Mouse (Mus musculus): Measurements from ENCODE around the gene Fam189b. TPM values are rescaled to one million over a fixed set of nuclear protein-coding genes. Genes with fewer than 3 reads are reported as not detected.

The Fam189b gene
- total RNA-seq, 1 experiment: 9.3 TPM

DNA sequence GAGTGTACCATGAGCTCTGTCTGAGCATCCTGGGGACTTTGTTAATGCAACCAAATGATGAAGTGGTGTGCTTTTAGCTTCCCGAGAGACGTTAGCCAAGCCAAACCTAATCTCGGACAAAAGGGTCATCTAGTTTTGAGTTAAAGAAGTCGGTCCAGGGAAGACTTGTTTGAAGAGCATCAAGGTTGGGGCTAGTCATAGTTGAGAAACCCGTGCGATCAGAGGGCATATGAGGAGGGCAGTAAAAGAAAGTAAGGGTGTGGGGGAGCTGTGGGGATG, 4.9 kb upstream of the Fam189b start:
- peak overlapping the region; percentile 77 to 95 for H3K4me3 ChIP-seq (ENCODE audit: insufficient read depth in 1 of 2, low read depth in 1 of 2, low read length in 2 of 2, poor library complexity in 1 of 2, severe bottlenecking in 1 of 2)
- peaks cover 4% of the 10 kb centered on the region in 2 experiments; a peak in 3 of 4 replicates for H3K4me1 ChIP-seq (ENCODE audit: control insufficient read depth in 2 of 2, insufficient read depth in 2 of 2, low read length in 2 of 2, poor library complexity in 1 of 2)
- peaks cover 51% of the 10 kb centered on the region for H3K36me3 ChIP-seq (ENCODE audit: control insufficient read depth, insufficient read depth, low read length, poor library complexity, severe bottlenecking)
- H3K9me3 ChIP-seq (ENCODE audit: control insufficient read depth, insufficient read depth, low read depth, low read length): no peaks in the 10 kb centered on the region
- TF ChIP-seq ZNF384 (IDR thresholded peaks at IDR 0.05; ENCODE audit: low read depth, low read length) (no peak), CHD2 (IDR thresholded peaks at IDR 0.05; ENCODE audit: low read depth, low read length) (no peak), MAFK (IDR thresholded peaks at IDR 0.05; ENCODE audit: insufficient read depth, low read depth, low read length) (no peak), HCFC1 (IDR thresholded peaks at IDR 0.05; ENCODE audit: borderline replicate concordance, insufficient read depth, low read length) (no peak), ZC3H11A (IDR thresholded peaks at IDR 0.05; ENCODE audit: borderline replicate concordance, low read depth, low read length) (no peak)
- in situ Hi-C loops (cut with MboI; ENCODE audit: low sequenced_read_pairs in 2 of 2, unreplicated experiment in 2 of 2): no loop called here
- no peak for DNase-seq (ENCODE audit: low read depth, low spot score)
- peak overlapping the region; percentile 87 for H3K9ac ChIP-seq (ENCODE audit: insufficient read depth, low read depth, low read length, poor library complexity, severe bottlenecking)
- H3K27ac ChIP-seq (ENCODE audit: insufficient read depth, low read depth, low read length, poor library complexity, severe bottlenecking): no peak overlapping the region; the same call in 1 of the 2 replicates

DNA sequence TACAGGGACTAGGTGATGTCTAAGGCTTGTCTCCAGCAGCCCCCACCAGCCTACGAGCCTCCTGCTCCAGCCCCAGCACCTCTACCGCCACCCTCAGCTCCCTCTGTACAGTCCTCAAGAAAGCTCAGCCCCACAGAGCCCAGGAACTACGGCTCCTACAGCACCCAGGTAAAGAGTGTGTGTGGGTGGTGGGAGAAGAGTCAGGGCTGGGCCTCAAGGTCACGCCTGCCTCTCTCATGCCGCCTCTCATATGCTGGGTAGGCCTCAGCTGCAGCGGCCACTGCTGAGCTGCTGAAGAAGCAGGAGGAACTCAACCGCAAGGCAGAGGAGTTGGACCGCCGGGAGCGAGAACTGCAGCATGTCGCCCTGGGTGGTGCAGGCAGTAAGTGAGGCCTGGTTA, 3.9 kb upstream of the Fam189b start:
- Histone ChIP-seq H3K36me3 (ENCODE audit: control insufficient read depth, insufficient read depth, low read length, poor library complexity, severe bottlenecking) (peaks cover 42% of the 10 kb centered on the region), H3K4me3 (ENCODE audit: insufficient read depth in 1 of 2, low read depth in 1 of 2, low read length in 2 of 2, poor library complexity in 1 of 2, severe bottlenecking in 1 of 2) (no peak overlapping the region; a peak in 1 of 4 replicates), H3K9ac (ENCODE audit: insufficient read depth, low read depth, low read length, poor library complexity, severe bottlenecking) (peak overlapping the region; percentile 45; the same call in 1 of the 2 replicates), H3K27ac (ENCODE audit: insufficient read depth, low read depth, low read length, poor library complexity, severe bottlenecking) (no peak overlapping the region), H3K9me3 (ENCODE audit: control insufficient read depth, insufficient read depth, low read depth, low read length) (no peaks in the 10 kb centered on the region), H3K4me1 (ENCODE audit: control insufficient read depth in 2 of 2, insufficient read depth in 2 of 2, low read length in 2 of 2, poor library complexity in 1 of 2) (peaks cover 4 to 6% of the 10 kb centered on the region in 2 experiments; a peak in 3 of 4 replicates)
- DNase-seq (ENCODE audit: low read depth, low spot score): no peak
- TF ChIP-seq ZC3H11A (IDR thresholded peaks at IDR 0.05; ENCODE audit: borderline replicate concordance, low read depth, low read length) (no peak), ZNF384 (IDR thresholded peaks at IDR 0.05; ENCODE audit: low read depth, low read length) (no peak), MAFK (IDR thresholded peaks at IDR 0.05; ENCODE audit: insufficient read depth, low read depth, low read length) (no peak), HCFC1 (IDR thresholded peaks at IDR 0.05; ENCODE audit: borderline replicate concordance, insufficient read depth, low read length) (no peak)
- in situ Hi-C loops (cut with MboI; ENCODE audit: low sequenced_read_pairs in 2 of 2, unreplicated experiment in 2 of 2): no loop called here

DNA sequence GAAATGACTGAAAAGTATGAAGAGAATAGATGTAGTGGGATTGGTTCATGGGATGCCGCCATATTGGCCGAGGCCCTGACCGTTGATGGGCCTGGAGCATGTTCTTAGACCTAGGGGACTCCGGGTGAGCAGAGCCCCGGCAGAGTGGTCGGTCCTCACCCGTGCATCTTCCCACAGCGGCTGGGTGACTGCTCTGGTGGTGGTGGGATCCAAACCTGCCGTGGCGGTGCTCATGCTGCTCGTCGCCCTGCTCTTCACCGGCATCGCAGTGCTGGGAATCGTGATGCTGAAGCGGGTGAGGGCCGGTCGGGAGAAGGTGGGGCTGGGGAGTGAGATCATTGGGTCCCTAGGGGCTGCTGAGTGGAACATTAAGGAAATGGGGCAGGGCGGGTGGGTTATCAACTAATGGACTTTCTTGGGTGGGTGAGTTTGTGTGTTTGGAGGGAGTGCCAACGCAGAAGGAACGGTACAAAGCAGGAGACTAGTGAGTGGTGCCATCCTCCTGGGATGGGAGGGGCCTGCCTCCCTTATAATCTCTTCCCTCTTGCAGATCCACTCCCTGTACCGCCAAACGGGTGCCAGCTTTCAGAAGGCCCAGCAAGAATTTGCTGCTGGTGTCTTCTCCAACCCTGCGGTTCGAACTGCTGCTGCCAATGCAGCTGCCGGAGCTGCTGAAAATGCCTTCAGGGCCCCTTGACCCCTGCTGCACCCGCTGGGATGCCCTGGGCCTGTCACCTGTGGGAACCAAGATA, 1.0 kb upstream of the Fam189b start:
- Histone ChIP-seq H3K4me1 (ENCODE audit: control insufficient read depth in 2 of 2, insufficient read depth in 2 of 2, low read length in 2 of 2, poor library complexity in 1 of 2) (peaks cover 6 to 16% of the 10 kb centered on the region in 2 experiments; a peak in 3 of 4 replicates), H3K27ac (ENCODE audit: insufficient read depth, low read depth, low read length, poor library complexity, severe bottlenecking) (no peak overlapping the region), H3K9ac (ENCODE audit: insufficient read depth, low read depth, low read length, poor library complexity, severe bottlenecking) (peak overlapping the region; percentile 35; the same call in 1 of the 2 replicates), H3K4me3 (ENCODE audit: insufficient read depth in 1 of 2, low read depth in 1 of 2, low read length in 2 of 2, poor library complexity in 1 of 2, severe bottlenecking in 1 of 2) (peak overlapping the region; percentile 35 to 45; a peak in 3 of 4 replicates), H3K9me3 (ENCODE audit: control insufficient read depth, insufficient read depth, low read depth, low read length) (no peaks in the 10 kb centered on the region), H3K36me3 (ENCODE audit: control insufficient read depth, insufficient read depth, low read length, poor library complexity, severe bottlenecking) (peaks cover 19% of the 10 kb centered on the region)
- in situ Hi-C loops (cut with MboI; ENCODE audit: low sequenced_read_pairs in 2 of 2, unreplicated experiment in 2 of 2): no loop called here
- no peak for DNase-seq (ENCODE audit: low read depth, low spot score)
- TF ChIP-seq ZC3H11A (IDR thresholded peaks at IDR 0.05; ENCODE audit: borderline replicate concordance, low read depth, low read length) (no peak), MAFK (IDR thresholded peaks at IDR 0.05; ENCODE audit: insufficient read depth, low read depth, low read length) (no peak)

DNA sequence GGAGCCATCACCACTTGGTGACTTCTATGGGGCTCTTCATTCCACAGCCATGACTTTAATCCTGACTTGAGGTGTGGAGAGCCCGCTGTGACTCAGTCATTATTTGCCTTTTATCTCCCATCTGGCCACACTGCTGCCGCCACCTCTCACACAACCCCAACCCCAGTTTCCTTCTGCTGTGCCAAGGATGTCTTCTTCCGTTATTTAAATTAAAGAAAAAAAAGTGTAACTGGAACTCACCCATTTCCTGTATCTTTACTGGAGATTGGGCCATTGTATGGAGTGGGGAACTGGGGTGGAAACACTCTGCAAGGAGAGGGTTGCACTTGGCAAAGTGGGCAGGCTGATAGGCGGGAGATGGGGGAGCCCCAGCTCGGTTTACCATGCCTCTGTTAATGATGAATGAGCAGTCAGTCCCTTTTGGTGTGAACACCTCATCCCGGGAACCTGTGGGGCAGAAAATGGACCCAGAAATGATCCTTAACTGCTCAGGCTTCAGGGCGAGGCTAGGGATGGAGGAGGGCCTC, 349 bp upstream of the Fam189b start:
- Histone ChIP-seq H3K9me3 (ENCODE audit: control insufficient read depth, insufficient read depth, low read depth, low read length) (no peaks in the 10 kb centered on the region), H3K4me3 (ENCODE audit: insufficient read depth in 1 of 2, low read depth in 1 of 2, low read length in 2 of 2, poor library complexity in 1 of 2, severe bottlenecking in 1 of 2) (peak overlapping the region in 1 of 2 experiments; percentile 83; a peak in 1 of 4 replicates), H3K27ac (ENCODE audit: insufficient read depth, low read depth, low read length, poor library complexity, severe bottlenecking) (no peak overlapping the region), H3K4me1 (ENCODE audit: control insufficient read depth in 2 of 2, insufficient read depth in 2 of 2, low read length in 2 of 2, poor library complexity in 1 of 2) (peaks cover 6 to 22% of the 10 kb centered on the region in 2 experiments; a peak in 3 of 4 replicates), H3K36me3 (ENCODE audit: control insufficient read depth, insufficient read depth, low read length, poor library complexity, severe bottlenecking) (peaks cover 19% of the 10 kb centered on the region), H3K9ac (ENCODE audit: insufficient read depth, low read depth, low read length, poor library complexity, severe bottlenecking) (no peak overlapping the region)
- no peak for DNase-seq (ENCODE audit: low read depth, low spot score)
- no peak for TF ChIP-seq CHD2 (IDR thresholded peaks at IDR 0.05; ENCODE audit: low read depth, low read length)
- no peak for TF ChIP-seq MAFK (IDR thresholded peaks at IDR 0.05; ENCODE audit: insufficient read depth, low read depth, low read length)
- no peak for TF ChIP-seq ZNF384 (IDR thresholded peaks at IDR 0.05; ENCODE audit: low read depth, low read length)
- TF ChIP-seq ZC3H11A (IDR thresholded peaks at IDR 0.05; ENCODE audit: borderline replicate concordance, low read depth, low read length): no peak
- no peak for TF ChIP-seq HCFC1 (IDR thresholded peaks at IDR 0.05; ENCODE audit: borderline replicate concordance, insufficient read depth, low read length)
- in situ Hi-C loops (cut with MboI; ENCODE audit: low sequenced_read_pairs in 2 of 2, unreplicated experiment in 2 of 2): no loop called here

Data from ES-E14 (cell line).